In the genomic region with DNA sequence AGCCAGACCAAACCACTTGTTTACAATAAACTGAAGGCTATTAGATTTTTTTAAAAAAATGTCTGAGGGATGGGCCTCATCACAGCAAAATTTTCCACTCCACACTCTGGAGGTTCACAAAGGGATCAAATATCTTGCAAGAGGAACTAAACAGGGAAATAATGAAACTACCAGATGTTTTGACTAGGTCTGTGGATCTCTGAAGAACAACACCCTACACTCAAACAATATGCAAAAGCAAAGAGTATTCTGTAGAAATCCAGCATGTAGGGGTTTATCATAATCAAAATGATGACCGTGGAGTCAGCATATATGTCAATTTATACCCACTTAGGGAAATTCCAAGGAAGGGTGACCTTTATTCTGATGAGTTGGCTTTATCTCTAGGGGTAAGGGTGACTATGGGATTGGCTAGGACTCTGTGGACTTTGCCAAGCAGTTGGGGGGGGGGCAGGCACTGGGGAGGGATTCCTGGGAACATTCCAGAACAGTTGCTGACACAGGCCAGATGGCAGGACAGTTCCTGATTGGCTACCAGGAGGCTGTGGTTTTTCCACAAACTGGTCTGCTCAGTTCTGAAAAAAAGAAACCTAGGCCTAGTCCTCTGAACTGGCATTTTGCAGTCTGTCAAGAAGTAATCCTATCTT, we compare ENCODE assay signal across 13 mouse cellular contexts.
DNase-seq lines count a peak whose midpoint lies in the region; ATAC-seq and TF ChIP-seq lines count a peak whose summit lies in the region.
"Had no signal": no experiment of that assay in that cellular context is flagged by ENCODE, and none has a peak within 500 bp of the region (broad histone marks: within the 10 kb centered on the region; RNA-seq: fewer than 3 reads in every experiment).

No protein-coding gene starts in this region.

- H3K27me3 ChIP-seq in lung, postnatal 0 days (replicated peaks; ENCODE audit: insufficient read depth, low read length), result no peaks in the 10 kb centered on the region
- H3K27me3 ChIP-seq: midbrain, embryonic 15.5 days had no signal

- no peak overlapping the region for H3K4me2 ChIP-seq in lung, postnatal 0 days (replicated peaks; ENCODE audit: low read depth, low read length)
- H3K4me2 ChIP-seq: midbrain, embryonic 15.5 days had no signal

- H3K9ac ChIP-seq in lung, postnatal 0 days (replicated peaks; ENCODE audit: low read depth), result no peak overlapping the region
- H3K9ac ChIP-seq: midbrain, embryonic 15.5 days had no signal

- no peak overlapping the region for H3K27ac ChIP-seq in lung, postnatal 0 days (ENCODE audit: low read length)
- H3K27ac ChIP-seq: midbrain, embryonic 15.5 days had no signal

- ATAC-seq in lung, postnatal 0 days, result peak; percentile 91
- ATAC-seq: forebrain, embryonic 16.5 days; midbrain, embryonic 15.5 days had no signal

- TF ChIP-seq EP300 in lung, postnatal 0 days (IDR thresholded peaks at IDR 0.05), result no peak

- H3K36me3 ChIP-seq in lung, postnatal 0 days (ENCODE audit: insufficient read depth, low read length), result no peaks in the 10 kb centered on the region
- H3K36me3 ChIP-seq: midbrain, embryonic 15.5 days had no signal

- H3K9me3 ChIP-seq in lung, postnatal 0 days (ENCODE audit: low read length), result no peaks in the 10 kb centered on the region
- H3K9me3 ChIP-seq: midbrain, embryonic 15.5 days had no signal

- peak; percentile 9 to 10 for DNase-seq in heart, adult 9 months (ENCODE audit: low spot score in 2 of 2)
- no peak for DNase-seq in heart, postnatal 25 days (ENCODE audit: low spot score)
- DNase-seq in lung, postnatal 0 days (ENCODE audit: low spot score), result peak; percentile 51
- DNase-seq in lung, adult 2 months, result no peak
- peak; percentile 2 to 12 for DNase-seq in heart, postnatal 14 days
- DNase-seq in urinary bladder, adult 18-20 months (ENCODE audit: low spot score in 2 of 2), result no peak
- DNase-seq in cerebellum, adult 18-20 months, result no peak
- DNase-seq: kidney, adult 11 months; layer of hippocampus, adult 9-11 months; right cerebral cortex, postnatal 4 days; thymus, postnatal 36 days had no signal

- intact Hi-C loops in heart, postnatal 25 days (cut with DNase I), result no loop called here
- intact Hi-C loops in heart, postnatal 14 days (cut with DNase I), result no loop called here

- no peak overlapping the region for H3K4me3 ChIP-seq in lung, postnatal 0 days (ENCODE audit: low read depth, low read length)
- no peak overlapping the region for H3K4me3 ChIP-seq in lung, adult 2 months (replicated peaks; ENCODE audit: extremely low read depth, low read depth, low read length)
- H3K4me3 ChIP-seq: midbrain, embryonic 15.5 days had no signal

- no peaks in the 10 kb centered on the region for H3K4me1 ChIP-seq in lung, postnatal 0 days (ENCODE audit: insufficient read depth, low read depth, low read length)
- no peaks in the 10 kb centered on the region for H3K4me1 ChIP-seq in lung, adult 2 months (ENCODE audit: control insufficient read depth, insufficient read depth, low read length)
- H3K4me1 ChIP-seq: midbrain, embryonic 15.5 days had no signal

- no peak for TF ChIP-seq CTCF in lung, postnatal 0 days (IDR thresholded peaks at IDR 0.05)
- no peak for TF ChIP-seq CTCF in lung, adult 2 months (IDR thresholded peaks at IDR 0.05; ENCODE audit: insufficient read depth, low read length)

- no peak for TF ChIP-seq POLR2A in lung, adult 2 months (IDR thresholded peaks at IDR 0.05; ENCODE audit: borderline replicate concordance, extremely low read depth, low read depth, low read length)

- 38% methylated on average over 1 of the region's 1 CpGs for WGBS in lung, postnatal 0 days
- WGBS in lung, adult 2 months, result 56% methylated on average over 1 of the region's 1 CpGs

Comparison
In these comparisons a context has a peak if more than half of its experiments do, and no peak if none do; other contexts are left out.
1. DNase-seq: peak in heart, adult 9 months (2 of 2), lung, postnatal 0 days (single experiment) and heart, postnatal 14 days (2 of 2); none in heart, postnatal 25 days (single experiment), lung, adult 2 months (single experiment), urinary bladder, adult 18-20 months (0 of 2) and cerebellum, adult 18-20 months (0 of 2).